Mouse (Mus musculus) stomach, embryonic 14.5 days (tissue): ENCODE measurements around the gene Hes7. TPM values are rescaled to one million over a fixed set of nuclear protein-coding genes. Genes with fewer than 3 reads are reported as not detected.
A peak's percentile ranks its signal among the peaks of the same experiment; 100 is the strongest.

ENCODE experiments used
- ATAC-seq: fragments of 200-750 bp; cut with Nextera tagmentation; 2 replicates; pipeline ENCODE4 v1.8.0; 2017; ENCODE audit warnings: low read depth, moderate TSS enrichment; ENCODE audit not compliant: insufficient number of reproducible peaks, insufficient read depth, low FRiP score
- H3K27ac ChIP-seq: fragments of 300-500 bp; sonication (generic); 2 replicates; pipeline ENCODE4 v1.5.1; 2014; ENCODE audit warnings: mild to moderate bottlenecking, low read length, moderate library complexity, mixed read lengths
- H3K27me3 ChIP-seq: fragments of 300-500 bp; sonication (generic); 2 replicates; pipeline ENCODE4 v1.6.1; 2014; ENCODE audit warnings: low read length, control low read depth, mixed read lengths; ENCODE audit not compliant: control insufficient read depth, insufficient read depth
- H3K36me3 ChIP-seq: fragments of 300-500 bp; sonication (generic); 2 replicates; pipeline ENCODE4 v1.6.1; 2014; ENCODE audit warnings: mild to moderate bottlenecking, control low read depth, low read length, moderate library complexity, mixed read lengths; ENCODE audit not compliant: control insufficient read depth, insufficient read depth
- H3K4me1 ChIP-seq: fragments of 300-500 bp; sonication (generic); 2 replicates; pipeline ENCODE4 v1.6.1; 2014; ENCODE audit warnings: low read length, control low read depth, mixed read lengths; ENCODE audit not compliant: control insufficient read depth, insufficient read depth
- H3K4me2 ChIP-seq: fragments of 300-500 bp; sonication (generic); replicated peaks from 2 replicates; pipeline ENCODE4 v1.6.1; 2014; ENCODE audit warnings: low read depth, low read length, control low read depth
- H3K4me3 ChIP-seq: fragments of 300-500 bp; sonication (generic); 2 replicates; pipeline ENCODE4 v1.5.1; 2014; ENCODE audit warnings: low read depth, low read length, control low read depth
- H3K9ac ChIP-seq: fragments of 300-500 bp; sonication (generic); replicated peaks from 2 replicates; pipeline ENCODE4 v1.6.1; 2014; ENCODE audit warnings: low read depth, mild to moderate bottlenecking, control low read depth, low read length, moderate library complexity, mixed read lengths
- H3K9me3 ChIP-seq: fragments of 300-500 bp; sonication (generic); 2 replicates; pipeline ENCODE4 v1.6.1; 2016; ENCODE audit warnings: low read depth, low read length, control low read depth; ENCODE audit not compliant: control insufficient read depth
- WGBS: fragments of 180-500 bp; shearing (Covaris S2); extraction: QIAGEN DNeasy Blood & Tissue Kit; methylation state at CpG from one replicate; pipeline ENCODE4 v1.1.7; 2014; 5-methylcytosine and 5-hydroxymethylcytosine counted together
- polyA plus RNA-seq: library from polyadenylated mRNA; unstranded; fragments of >200 nt; fragmentation: Nextera tagmentation; extraction: Ambion mirVana; gene quantifications from 2 replicates; pipeline ENCODE4 v1.2.1, GENCODE M21; 2014

Gene Hes7
- polyA plus RNA-seq, 1 experiment from 2014 or later: 0.54 TPM

- no peak for ATAC-seq
Measured at GRCm38 (mm10) chr11:69074776-69075069, 45.5 kb upstream of the Hes7 start.

GRCm38 (mm10) chr11:69075764-69076479 is 44.3 kb upstream of the Hes7 start:
- Histone ChIP-seq H3K4me1 (peaks cover 15% of the 10 kb centered on the region), H3K9me3 (no peaks in the 10 kb centered on the region), H3K27me3 (no peaks in the 10 kb centered on the region), H3K4me2 (no peak overlapping the region), H3K27ac (no peak overlapping the region), H3K36me3 (no peaks in the 10 kb centered on the region), H3K4me3 (no peak overlapping the region), H3K9ac (no peak overlapping the region)
- ATAC-seq: no peak
- 51% methylated on average over 8 of the region's 9 CpGs for WGBS

More at GRCm38 (mm10) chr11:69074776-69075069, 45.5 kb upstream of the Hes7 start:
- Histone ChIP-seq H3K4me2 (no peak overlapping the region), H3K27me3 (no peaks in the 10 kb centered on the region), H3K4me1 (peaks cover 18% of the 10 kb centered on the region), H3K9ac (no peak overlapping the region), H3K4me3 (no peak overlapping the region), H3K27ac (peak overlapping the region; percentile 96; the same call in 1 of the 2 replicates), H3K36me3 (no peaks in the 10 kb centered on the region), H3K9me3 (no peaks in the 10 kb centered on the region)
- 33% methylated on average over 2 of the region's 2 CpGs for WGBS

DNA sequence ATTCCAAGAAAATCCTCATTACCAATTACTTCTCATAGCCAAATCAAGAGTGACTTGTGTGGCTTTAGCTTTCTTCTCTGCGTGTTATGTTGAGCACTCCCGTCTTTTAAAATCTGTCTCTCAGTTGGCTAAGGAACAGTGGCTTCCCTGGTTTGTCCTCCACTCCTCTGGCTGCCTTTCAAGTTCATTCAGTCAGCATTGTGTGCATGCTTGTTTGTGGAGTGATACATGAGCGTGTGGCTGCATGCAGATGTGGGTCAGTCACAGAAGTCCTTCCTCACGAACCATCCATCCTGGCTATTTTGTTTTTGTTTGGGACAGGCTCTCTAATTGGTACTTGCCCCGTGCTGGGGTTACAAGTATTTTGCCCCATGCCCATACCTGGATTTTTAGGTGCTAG is 43.6 kb upstream of the Hes7 start:
- WGBS: 69% methylated on average over 5 of the region's 5 CpGs
- Histone ChIP-seq H3K9ac (no peak overlapping the region), H3K27me3 (no peaks in the 10 kb centered on the region), H3K27ac (no peak overlapping the region), H3K4me2 (no peak overlapping the region), H3K36me3 (no peaks in the 10 kb centered on the region), H3K9me3 (no peaks in the 10 kb centered on the region), H3K4me3 (no peak overlapping the region), H3K4me1 (peaks cover 9% of the 10 kb centered on the region; the same call in 1 of the 2 replicates)
- ATAC-seq: no peak

DNA sequence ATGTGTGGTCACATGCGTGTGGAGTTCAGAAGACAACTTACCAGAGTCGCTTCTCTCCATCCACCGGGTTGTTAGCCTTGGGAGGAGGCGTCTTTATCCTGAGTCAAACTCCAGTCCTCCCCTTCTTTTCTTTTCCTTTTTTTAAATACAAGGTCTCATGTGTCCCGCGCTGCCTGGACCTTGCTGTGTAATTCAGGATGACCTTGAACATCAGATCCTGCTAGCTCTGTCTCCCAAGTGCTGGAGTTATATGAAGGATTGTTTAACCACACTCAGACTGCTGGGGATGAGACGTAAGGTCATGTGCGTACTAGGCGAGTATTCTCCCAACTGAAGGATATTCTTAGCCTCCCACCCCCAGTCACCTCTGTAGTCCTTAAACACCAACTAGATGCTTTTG is 42.9 kb upstream of the Hes7 start:
- WGBS: 77% methylated on average over 9 of the region's 9 CpGs
- H3K4me2 ChIP-seq: no peak overlapping the region
- no peaks in the 10 kb centered on the region for H3K9me3 ChIP-seq
- H3K4me3 ChIP-seq: no peak overlapping the region
- H3K36me3 ChIP-seq: no peaks in the 10 kb centered on the region
- H3K27me3 ChIP-seq: no peaks in the 10 kb centered on the region
- H3K4me1 ChIP-seq: peaks cover 7% of the 10 kb centered on the region; the same call in 1 of the 2 replicates
- no peak overlapping the region for H3K27ac ChIP-seq
- H3K9ac ChIP-seq: no peak overlapping the region
- no peak for ATAC-seq

DNA sequence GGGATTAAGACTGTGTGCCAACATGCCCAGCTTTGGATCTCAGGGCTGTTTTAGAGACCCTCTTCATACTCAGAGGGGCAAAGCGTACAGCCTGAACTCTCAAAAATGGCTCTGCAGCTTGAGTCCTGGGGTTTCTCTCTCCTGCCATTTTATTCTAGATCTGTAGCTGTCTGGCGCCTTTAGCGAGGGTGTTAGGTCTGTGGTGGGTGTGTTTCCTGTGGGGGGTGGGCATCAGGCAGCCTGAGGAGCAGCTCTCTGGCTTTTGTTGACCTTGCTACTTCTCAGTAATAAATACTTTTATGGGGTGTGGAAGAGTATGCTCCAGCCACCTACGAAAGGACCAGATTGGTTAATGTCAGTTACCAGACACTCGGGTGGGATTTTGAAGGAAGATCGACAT is 42.2 kb upstream of the Hes7 start:
- ATAC-seq: no peak
- Histone ChIP-seq H3K4me1 (peaks cover 4% of the 10 kb centered on the region; the same call in 1 of the 2 replicates), H3K4me2 (no peak overlapping the region), H3K36me3 (no peaks in the 10 kb centered on the region), H3K27me3 (no peaks in the 10 kb centered on the region), H3K9me3 (no peaks in the 10 kb centered on the region), H3K27ac (no peak overlapping the region), H3K4me3 (no peak overlapping the region), H3K9ac (no peak overlapping the region)
- 73% methylated on average over 6 of the region's 6 CpGs for WGBS

DNA sequence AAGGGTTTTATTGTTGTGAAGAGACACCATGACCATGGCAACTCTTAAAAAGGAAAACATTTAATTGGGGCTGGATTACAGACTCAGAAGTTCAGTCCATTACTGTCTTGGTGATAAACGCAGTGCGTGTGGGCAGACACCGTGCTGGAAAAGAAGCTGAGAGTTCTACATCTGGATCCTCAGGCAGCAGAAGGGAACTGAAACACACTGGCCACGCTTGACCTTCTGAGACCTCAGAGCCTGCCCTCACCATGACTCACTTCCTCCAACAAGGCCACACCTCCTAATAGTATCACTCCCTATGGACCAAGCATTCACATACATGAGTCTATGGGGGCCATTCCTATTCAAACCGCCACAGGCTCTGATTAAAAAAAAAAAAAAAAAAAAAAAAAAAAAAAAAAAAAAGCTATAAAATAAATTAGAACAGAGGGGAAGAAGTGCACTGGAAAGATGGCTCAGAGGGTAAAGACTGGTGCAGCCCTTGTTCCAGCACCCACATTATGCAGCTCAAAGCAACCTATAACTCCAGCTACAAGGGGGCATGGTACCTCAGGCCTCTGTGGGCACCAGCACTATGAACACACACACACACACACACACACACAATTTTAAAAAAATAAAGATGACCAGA is 41.3 kb upstream of the Hes7 start:
- WGBS: 72% methylated on average over 5 of the region's 5 CpGs
- no peak overlapping the region for H3K4me3 ChIP-seq
- peaks cover 4% of the 10 kb centered on the region; the same call in 1 of the 2 replicates for H3K4me1 ChIP-seq
- no peak overlapping the region for H3K27ac ChIP-seq
- ATAC-seq: no peak
- no peak overlapping the region for H3K9ac ChIP-seq
- no peaks in the 10 kb centered on the region for H3K27me3 ChIP-seq
- no peaks in the 10 kb centered on the region for H3K9me3 ChIP-seq
- H3K4me2 ChIP-seq: no peak overlapping the region
- H3K36me3 ChIP-seq: no peaks in the 10 kb centered on the region

DNA sequence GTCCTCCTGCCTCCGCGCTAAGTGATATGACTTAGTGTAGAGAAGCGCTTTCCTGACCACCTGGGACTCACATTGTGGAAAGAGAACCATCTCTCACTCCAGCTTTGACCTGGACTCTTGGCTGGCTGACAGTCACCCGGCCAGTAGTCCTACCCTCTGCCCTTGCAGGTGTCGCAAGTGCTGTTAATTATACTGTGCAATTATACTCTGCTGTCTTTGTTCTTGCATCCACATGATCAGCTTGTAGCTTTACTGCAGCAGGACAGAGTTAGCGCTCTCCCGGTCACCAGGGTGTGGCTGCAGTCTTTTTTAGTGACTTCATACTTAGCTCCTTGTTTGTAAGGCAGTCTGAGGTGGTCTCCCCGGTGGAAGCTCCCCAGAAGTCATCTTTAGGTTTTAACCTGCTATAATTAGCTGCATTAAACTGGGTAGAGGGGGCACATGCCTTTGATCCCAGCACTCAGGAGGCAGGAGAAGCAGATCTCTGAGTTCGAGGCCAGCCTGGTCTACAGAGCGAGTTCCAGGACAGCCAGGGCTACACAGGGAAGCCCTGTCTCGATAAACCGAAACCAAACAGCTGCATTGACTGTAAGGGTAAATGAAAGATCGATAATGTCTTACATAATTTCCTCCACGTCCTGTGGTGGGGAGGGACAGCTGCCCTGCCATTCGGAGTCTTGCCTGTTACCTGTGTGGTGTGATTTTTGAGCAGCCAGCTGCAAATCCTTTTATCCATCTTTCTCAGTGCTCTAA is 39.9 kb upstream of the Hes7 start:
- no peak overlapping the region for H3K4me2 ChIP-seq
- no peaks in the 10 kb centered on the region for H3K27me3 ChIP-seq
- no peaks in the 10 kb centered on the region for H3K4me1 ChIP-seq
- H3K36me3 ChIP-seq: no peaks in the 10 kb centered on the region
- H3K4me3 ChIP-seq: no peak overlapping the region
- no peaks in the 10 kb centered on the region for H3K9me3 ChIP-seq
- H3K9ac ChIP-seq: no peak overlapping the region
- 77% methylated on average over 15 of the region's 15 CpGs for WGBS
- ATAC-seq: no peak
- H3K27ac ChIP-seq: no peak overlapping the region

- Histone ChIP-seq H3K9ac (no peak overlapping the region), H3K4me2 (no peak overlapping the region), H3K27ac (no peak overlapping the region), H3K4me3 (no peak overlapping the region), H3K27me3 (no peaks in the 10 kb centered on the region), H3K4me1 (no peaks in the 10 kb centered on the region), H3K9me3 (no peaks in the 10 kb centered on the region), H3K36me3 (no peaks in the 10 kb centered on the region)
- ATAC-seq: no peak
- WGBS: 86% methylated on average over 8 of the region's 8 CpGs
Measured at GRCm38 (mm10) chr11:69080855-69081222, 39.4 kb upstream of the Hes7 start.
